Mouse (Mus musculus): ENCODE data around the gene Gm21698. TPM values are rescaled to one million over a fixed set of nuclear protein-coding genes. Genes with fewer than 3 reads are reported as not detected.
A peak's percentile ranks its signal among the peaks of the same experiment; 100 is the strongest.
"Not testable (repeated sequence)": the region's sequence is repeated elsewhere in the genome, so short reads cannot be mapped to it uniquely, and the experiment has no call there.

Gene Gm21698
- not detected in 2 replicates for polyA plus RNA-seq (2012; ENCODE audit: insufficient read depth, insufficient read length, low replicate concordance, missing spikeins)

DNA sequence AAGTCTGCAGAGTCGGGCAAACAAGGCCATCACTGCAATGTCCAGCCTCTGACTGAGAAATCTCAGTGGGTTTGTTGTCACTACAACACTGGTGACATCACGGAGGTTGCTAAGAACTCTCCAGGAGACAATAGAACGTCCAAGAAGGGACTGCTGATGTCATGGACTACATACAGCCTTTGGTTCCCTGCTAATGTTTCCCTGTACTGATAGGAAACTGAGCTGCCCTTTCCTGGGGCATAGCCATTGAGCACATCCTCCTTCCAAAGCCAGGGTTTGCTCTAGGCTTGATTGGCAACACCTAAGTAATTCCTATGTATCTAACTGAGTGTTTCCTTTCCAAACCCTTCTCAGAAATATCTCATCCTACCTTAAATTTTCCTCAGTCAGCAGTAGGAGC lies at the start of gene Gm21698:
TSS of gene Gm21698 (minus strand) at position 101 of the 400 bp plus-strand sequence.
- H3K4me3 ChIP-seq (ENCODE audit: insufficient read depth, low read depth, low read length); H3K4me1 ChIP-seq (ENCODE audit: control insufficient read depth, insufficient read depth, low read length); H3K27ac ChIP-seq (ENCODE audit: insufficient read depth, low read depth, low read length): not testable (repeated sequence)
- WGBS = no CpG with 5 or more reads among the region's 3 CpGs

- H3K4me3 ChIP-seq (ENCODE audit: insufficient read depth, low read depth, low read length); H3K27ac ChIP-seq (ENCODE audit: insufficient read depth, low read depth, low read length); H3K4me1 ChIP-seq (ENCODE audit: control insufficient read depth, insufficient read depth, low read length): not testable (repeated sequence)
- no CpG with 5 or more reads among the region's 3 CpGs for WGBS
These were observed 34.4 kb upstream of the Gm21698 start, which contains the start of gene Gm5862 for GRCm38 (mm10) chr5:26022816-26023215. Gene Gm5862, minus strand, starts transcription at chr5:26022916.

- not testable (repeated sequence) for H3K4me3 ChIP-seq (ENCODE audit: insufficient read depth, low read depth, low read length); H3K4me1 ChIP-seq (ENCODE audit: control insufficient read depth, insufficient read depth, low read length); H3K27ac ChIP-seq (ENCODE audit: insufficient read depth, low read depth, low read length)
- 64% methylated on average over 7 of the region's 7 CpGs for WGBS
These were observed 19.2 kb upstream of the Gm21698 start for GRCm38 (mm10) chr5:26007697-26008096.

- not testable (repeated sequence) for H3K27ac ChIP-seq (ENCODE audit: insufficient read depth, low read depth, low read length); H3K4me1 ChIP-seq (ENCODE audit: control insufficient read depth, insufficient read depth, low read length)
- WGBS = 20% methylated on average over 45 of the region's 45 CpGs
- H3K4me3 ChIP-seq (ENCODE audit: insufficient read depth, low read depth, low read length) = peak overlapping the region; percentile 27
These were observed 18.7 kb upstream of the Gm21698 start for GRCm38 (mm10) chr5:26006937-26007695.

- H3K4me3 ChIP-seq (ENCODE audit: insufficient read depth, low read depth, low read length); H3K4me1 ChIP-seq (ENCODE audit: control insufficient read depth, insufficient read depth, low read length); H3K27ac ChIP-seq (ENCODE audit: insufficient read depth, low read depth, low read length): not testable (repeated sequence)
- 92% methylated on average over 1 of the region's 2 CpGs for WGBS
These were observed 16.2 kb upstream of the Gm21698 start, which contains the start of gene Gm1979 for GRCm38 (mm10) chr5:26004698-26005097. Gene Gm1979, minus strand, starts transcription at chr5:26004798.

- WGBS = no CpG with 5 or more reads among the region's 2 CpGs
- H3K4me1 ChIP-seq (ENCODE audit: control insufficient read depth, insufficient read depth, low read length); H3K4me3 ChIP-seq (ENCODE audit: insufficient read depth, low read depth, low read length); H3K27ac ChIP-seq (ENCODE audit: insufficient read depth, low read depth, low read length): not testable (repeated sequence)
These were observed 15.9 kb downstream of the Gm21698 start, which contains the start of gene Gm21680 for GRCm38 (mm10) chr5:25972563-25972962. Gene Gm21680, minus strand, starts transcription at chr5:25972663.

GRCm38 (mm10) chr5:25957050-25957449 lies 31.4 kb downstream of the Gm21698 start:
- H3K4me3 ChIP-seq (ENCODE audit: insufficient read depth, low read depth, low read length) = peak overlapping the region; percentile 32
- H3K27ac ChIP-seq (ENCODE audit: insufficient read depth, low read depth, low read length); H3K4me1 ChIP-seq (ENCODE audit: control insufficient read depth, insufficient read depth, low read length): not testable (repeated sequence)
- WGBS = 67% methylated on average over 17 of the region's 17 CpGs

DNA sequence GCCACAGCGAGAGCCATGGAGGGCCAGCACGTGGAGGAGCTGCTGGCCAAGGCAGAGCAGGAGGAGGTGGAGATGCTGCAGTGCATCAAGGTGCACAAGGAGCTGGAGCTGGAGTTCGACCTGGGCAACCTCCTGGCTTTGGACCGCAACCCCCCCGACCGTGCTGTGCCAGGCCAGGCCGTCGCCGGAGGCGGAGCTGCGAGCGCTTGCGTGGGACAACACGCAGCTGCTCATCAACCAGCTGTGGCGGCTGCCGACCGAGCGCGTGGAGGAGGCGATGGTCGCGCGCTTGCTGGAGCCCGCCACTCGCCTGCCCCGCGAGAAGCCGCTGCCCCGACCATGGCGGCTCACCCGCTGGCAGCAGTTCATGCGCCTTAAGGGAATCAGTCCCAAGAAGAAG lies 31.8 kb downstream of the Gm21698 start:
- H3K27ac ChIP-seq (ENCODE audit: insufficient read depth, low read depth, low read length); H3K4me1 ChIP-seq (ENCODE audit: control insufficient read depth, insufficient read depth, low read length): not testable (repeated sequence)
- 34% methylated on average over 32 of the region's 32 CpGs for WGBS
- H3K4me3 ChIP-seq (ENCODE audit: insufficient read depth, low read depth, low read length) = peak overlapping the region; percentile 32

DNA sequence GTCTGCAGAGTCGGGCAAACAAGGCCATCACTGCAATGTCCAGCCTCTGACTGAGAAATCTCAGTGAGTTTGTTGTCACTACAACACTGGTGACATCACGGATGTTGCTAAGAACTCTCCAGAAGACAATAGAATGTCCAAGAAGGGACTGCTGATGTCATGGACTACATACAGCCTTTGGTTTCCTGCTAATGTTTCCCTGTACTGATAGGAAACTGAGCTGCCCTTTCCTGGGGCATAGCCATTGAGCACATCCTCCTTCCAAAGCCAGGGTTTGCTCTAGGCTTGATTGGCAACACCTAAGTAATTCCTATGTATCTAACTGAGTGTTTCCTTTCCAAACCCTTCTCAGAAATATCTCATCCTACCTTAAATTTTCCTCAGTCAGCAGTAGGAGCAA lies 34.1 kb downstream of the Gm21698 start, which contains the start of gene Gm21671:
TSS of gene Gm21671 (minus strand) at position 101 of the 400 bp plus-strand sequence.
- 71% methylated on average over 2 of the region's 2 CpGs for WGBS
- H3K4me1 ChIP-seq (ENCODE audit: control insufficient read depth, insufficient read depth, low read length); H3K4me3 ChIP-seq (ENCODE audit: insufficient read depth, low read depth, low read length); H3K27ac ChIP-seq (ENCODE audit: insufficient read depth, low read depth, low read length): not testable (repeated sequence)

- 86% methylated on average over 2 of the region's 2 CpGs for WGBS
- H3K27ac ChIP-seq (ENCODE audit: insufficient read depth, low read depth, low read length); H3K4me1 ChIP-seq (ENCODE audit: control insufficient read depth, insufficient read depth, low read length); H3K4me3 ChIP-seq (ENCODE audit: insufficient read depth, low read depth, low read length): not testable (repeated sequence)
These were observed 43.1 kb downstream of the Gm21698 start for GRCm38 (mm10) chr5:25945391-25945790.

DNA sequence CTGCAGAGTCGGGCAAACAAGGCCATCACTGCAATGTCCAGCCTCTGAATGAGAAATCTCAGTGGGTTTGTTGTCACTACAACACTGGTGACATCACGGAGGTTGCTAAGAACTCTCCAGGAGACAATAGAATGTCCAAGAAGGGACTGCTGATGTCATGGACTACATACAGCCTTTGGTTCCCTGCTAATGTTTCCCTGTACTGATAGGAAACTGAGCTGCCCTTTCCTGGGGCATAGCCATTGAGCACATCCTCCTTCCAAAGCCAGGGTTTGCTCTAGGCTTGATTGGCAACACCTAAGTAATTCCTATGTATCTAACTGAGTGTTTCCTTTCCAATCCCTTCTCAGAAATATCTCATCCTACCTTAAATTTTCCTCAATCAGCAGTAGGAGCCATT lies 46.2 kb downstream of the Gm21698 start, which contains the start of gene Gm21663:
TSS of gene Gm21663 (minus strand) at position 101 of the 400 bp plus-strand sequence.
- WGBS = 59% methylated on average over 2 of the region's 2 CpGs

More for the DNA sequence above, 46.2 kb downstream of the Gm21698 start, which contains the start of gene Gm21663:
- H3K4me3 ChIP-seq (ENCODE audit: insufficient read depth, low read depth, low read length); H3K4me1 ChIP-seq (ENCODE audit: control insufficient read depth, insufficient read depth, low read length); H3K27ac ChIP-seq (ENCODE audit: insufficient read depth, low read depth, low read length): not testable (repeated sequence)

Other genes starting within 250 kb of the Gm21698 start
- not detected in 2 replicates for gene Actr3b, start 228.7 kb downstream of the Gm21698 start, polyA plus RNA-seq (2012; ENCODE audit: insufficient read depth, insufficient read length, low replicate concordance, missing spikeins)
- not detected in 2 replicates for gene Gm21663, start 46.3 kb downstream of the Gm21698 start, polyA plus RNA-seq (2012; ENCODE audit: insufficient read depth, insufficient read length, low replicate concordance, missing spikeins)
- not detected in 2 replicates for gene Gm21671, start 34.2 kb downstream of the Gm21698 start, polyA plus RNA-seq (2012; ENCODE audit: insufficient read depth, insufficient read length, low replicate concordance, missing spikeins)
- gene Gm21680, start 16.0 kb downstream of the Gm21698 start, polyA plus RNA-seq (2012; ENCODE audit: insufficient read depth, insufficient read length, low replicate concordance, missing spikeins) = not detected in 2 replicates
- not detected in 2 replicates for gene Gm1979, start 16.1 kb upstream of the Gm21698 start, polyA plus RNA-seq (2012; ENCODE audit: insufficient read depth, insufficient read length, low replicate concordance, missing spikeins)
- gene Gm5862, start 34.3 kb upstream of the Gm21698 start, polyA plus RNA-seq (2012; ENCODE audit: insufficient read depth, insufficient read length, low replicate concordance, missing spikeins) = not detected in 2 replicates
- gene Speer4a, start 50.9 kb upstream of the Gm21698 start, polyA plus RNA-seq (2012; ENCODE audit: insufficient read depth, insufficient read length, low replicate concordance, missing spikeins) = not detected in 2 replicates
- gene Gm7347, start 69.9 kb upstream of the Gm21698 start, polyA plus RNA-seq (2012; ENCODE audit: insufficient read depth, insufficient read length, low replicate concordance, missing spikeins) = not detected in 2 replicates
- gene Gm10471, start 100.6 kb upstream of the Gm21698 start, polyA plus RNA-seq (2012; ENCODE audit: insufficient read depth, insufficient read length, low replicate concordance, missing spikeins) = not detected in 2 replicates
- gene 5031410I06Rik, start 116.7 kb upstream of the Gm21698 start, polyA plus RNA-seq (2012; ENCODE audit: insufficient read depth, insufficient read length, low replicate concordance, missing spikeins) = not detected in 2 replicates
- gene Gm10220, start 132.8 kb upstream of the Gm21698 start, polyA plus RNA-seq (2012; ENCODE audit: insufficient read depth, insufficient read length, low replicate concordance, missing spikeins) = not detected in 2 replicates

All from olfactory bulb, adult 2 months (tissue).